Mouse (Mus musculus): ENCODE data around the gene Smap2. TPM values are rescaled to one million over a fixed set of nuclear protein-coding genes. Genes with fewer than 3 reads are reported as not detected.
A peak's percentile ranks its signal among the peaks of the same experiment; 100 is the strongest.

Smap2 gene
- polyA plus RNA-seq, 1 experiment from 2014 or later = 14.0 TPM

GRCm38 (mm10) chr4:121014594-121015267 lies 2.3 kb downstream of the Smap2 start:
- Histone ChIP-seq H3K27ac (ENCODE audit: low read length) (peak overlapping the region; percentile 91), H3K9me3 (replicated peaks; ENCODE audit: control insufficient read depth, low read length) (no peaks in the 10 kb centered on the region), H3K36me3 (ENCODE audit: control insufficient read depth, insufficient read depth) (no peaks in the 10 kb centered on the region), H3K27me3 (ENCODE audit: control insufficient read depth, insufficient read depth, low read depth, low read length) (no peaks in the 10 kb centered on the region), H3K4me1 (ENCODE audit: control insufficient read depth, low read depth, low read length) (peaks cover 47% of the 10 kb centered on the region), H3K9ac (ENCODE audit: low read depth, low read length) (peak overlapping the region; percentile 61), H3K4me3 (ENCODE audit: low read depth, low read length) (peak overlapping the region; percentile 99), H3K4me2 (ENCODE audit: low read depth, low read length) (peak overlapping the region; percentile 82)
- ATAC-seq (ENCODE audit: low read depth) = peak; percentile 32
- 7% methylated on average over 10 of the region's 10 CpGs for WGBS (ENCODE audit: insufficient replicate concordance)

GRCm38 (mm10) chr4:121010770-121011549 lies 6.1 kb downstream of the Smap2 start:
- H3K9ac ChIP-seq (ENCODE audit: low read depth, low read length) = no peak overlapping the region
- no peak for ATAC-seq (ENCODE audit: low read depth)
- H3K9me3 ChIP-seq (replicated peaks; ENCODE audit: control insufficient read depth, low read length) = no peaks in the 10 kb centered on the region
- 48% methylated on average over 11 of the region's 11 CpGs for WGBS (ENCODE audit: insufficient replicate concordance)
- no peak overlapping the region for H3K4me3 ChIP-seq (ENCODE audit: low read depth, low read length)
- H3K36me3 ChIP-seq (ENCODE audit: control insufficient read depth, insufficient read depth) = no peaks in the 10 kb centered on the region
- no peak overlapping the region for H3K4me2 ChIP-seq (ENCODE audit: low read depth, low read length)
- no peak overlapping the region for H3K27ac ChIP-seq (ENCODE audit: low read length)
- H3K4me1 ChIP-seq (ENCODE audit: control insufficient read depth, low read depth, low read length) = peaks cover 70% of the 10 kb centered on the region
- H3K27me3 ChIP-seq (ENCODE audit: control insufficient read depth, insufficient read depth, low read depth, low read length) = no peaks in the 10 kb centered on the region

- Histone ChIP-seq H3K4me1 (ENCODE audit: control insufficient read depth, low read depth, low read length) (peaks cover 69% of the 10 kb centered on the region), H3K4me3 (ENCODE audit: low read depth, low read length) (no peak overlapping the region), H3K27ac (ENCODE audit: low read length) (no peak overlapping the region), H3K27me3 (ENCODE audit: control insufficient read depth, insufficient read depth, low read depth, low read length) (no peaks in the 10 kb centered on the region), H3K4me2 (ENCODE audit: low read depth, low read length) (no peak overlapping the region), H3K9me3 (replicated peaks; ENCODE audit: control insufficient read depth, low read length) (no peaks in the 10 kb centered on the region), H3K36me3 (ENCODE audit: control insufficient read depth, insufficient read depth) (no peaks in the 10 kb centered on the region), H3K9ac (ENCODE audit: low read depth, low read length) (no peak overlapping the region)
- no peak for ATAC-seq (ENCODE audit: low read depth)
- WGBS (ENCODE audit: insufficient replicate concordance) = 53% methylated on average over 5 of the region's 5 CpGs
These were observed 7.9 kb downstream of the Smap2 start for GRCm38 (mm10) chr4:121009151-121009550.

- no peaks in the 10 kb centered on the region for H3K9me3 ChIP-seq (replicated peaks; ENCODE audit: control insufficient read depth, low read length)
- H3K4me2 ChIP-seq (ENCODE audit: low read depth, low read length) = no peak overlapping the region
- 44% methylated on average over 3 of the region's 3 CpGs for WGBS (ENCODE audit: insufficient replicate concordance)
- H3K36me3 ChIP-seq (ENCODE audit: control insufficient read depth, insufficient read depth) = no peaks in the 10 kb centered on the region
- no peak overlapping the region for H3K4me3 ChIP-seq (ENCODE audit: low read depth, low read length)
- H3K27ac ChIP-seq (ENCODE audit: low read length) = no peak overlapping the region
- ATAC-seq (ENCODE audit: low read depth) = no peak
- H3K27me3 ChIP-seq (ENCODE audit: control insufficient read depth, insufficient read depth, low read depth, low read length) = no peaks in the 10 kb centered on the region
- peaks cover 65% of the 10 kb centered on the region for H3K4me1 ChIP-seq (ENCODE audit: control insufficient read depth, low read depth, low read length)
- no peak overlapping the region for H3K9ac ChIP-seq (ENCODE audit: low read depth, low read length)
These were observed 8.8 kb downstream of the Smap2 start for GRCm38 (mm10) chr4:121008071-121008745.

- no peak overlapping the region for H3K27ac ChIP-seq (ENCODE audit: low read length)
- ATAC-seq (ENCODE audit: low read depth) = no peak
- no peak overlapping the region for H3K4me2 ChIP-seq (ENCODE audit: low read depth, low read length)
These were observed 10.0 kb downstream of the Smap2 start for GRCm38 (mm10) chr4:121007006-121007405.

GRCm38 (mm10) chr4:121004679-121005078 lies 12.4 kb downstream of the Smap2 start:
- Histone ChIP-seq H3K9me3 (replicated peaks; ENCODE audit: control insufficient read depth, low read length) (no peaks in the 10 kb centered on the region), H3K4me2 (ENCODE audit: low read depth, low read length) (no peak overlapping the region; the same call in 1 of the 2 replicates), H3K27ac (ENCODE audit: low read length) (peak overlapping the region; percentile 41), H3K36me3 (ENCODE audit: control insufficient read depth, insufficient read depth) (no peaks in the 10 kb centered on the region), H3K27me3 (ENCODE audit: control insufficient read depth, insufficient read depth, low read depth, low read length) (no peaks in the 10 kb centered on the region), H3K4me3 (ENCODE audit: low read depth, low read length) (no peak overlapping the region), H3K4me1 (ENCODE audit: control insufficient read depth, low read depth, low read length) (peaks cover 62% of the 10 kb centered on the region), H3K9ac (ENCODE audit: low read depth, low read length) (no peak overlapping the region)
- peak; percentile 20; the same call in 1 of the 2 replicates for ATAC-seq (ENCODE audit: low read depth)
- 16% methylated on average over 4 of the region's 4 CpGs for WGBS (ENCODE audit: insufficient replicate concordance)

More at GRCm38 (mm10) chr4:121007006-121007405, 10.0 kb downstream of the Smap2 start:
- H3K4me1 ChIP-seq (ENCODE audit: control insufficient read depth, low read depth, low read length) = peaks cover 65% of the 10 kb centered on the region
- H3K27me3 ChIP-seq (ENCODE audit: control insufficient read depth, insufficient read depth, low read depth, low read length) = no peaks in the 10 kb centered on the region
- H3K9me3 ChIP-seq (replicated peaks; ENCODE audit: control insufficient read depth, low read length) = no peaks in the 10 kb centered on the region
- no peaks in the 10 kb centered on the region for H3K36me3 ChIP-seq (ENCODE audit: control insufficient read depth, insufficient read depth)
- H3K4me3 ChIP-seq (ENCODE audit: low read depth, low read length) = no peak overlapping the region
- H3K9ac ChIP-seq (ENCODE audit: low read depth, low read length) = no peak overlapping the region

- peaks cover 53% of the 10 kb centered on the region for H3K4me1 ChIP-seq (ENCODE audit: control insufficient read depth, low read depth, low read length)
- H3K4me2 ChIP-seq (ENCODE audit: low read depth, low read length) = no peak overlapping the region
These were observed 13.4 kb downstream of the Smap2 start for GRCm38 (mm10) chr4:121003611-121004091.

GRCm38 (mm10) chr4:121002400-121003171 lies 14.5 kb downstream of the Smap2 start:
- WGBS (ENCODE audit: insufficient replicate concordance) = 39% methylated on average over 8 of the region's 8 CpGs
- H3K4me2 ChIP-seq (ENCODE audit: low read depth, low read length) = no peak overlapping the region
- H3K9me3 ChIP-seq (replicated peaks; ENCODE audit: control insufficient read depth, low read length) = no peaks in the 10 kb centered on the region
- H3K36me3 ChIP-seq (ENCODE audit: control insufficient read depth, insufficient read depth) = no peaks in the 10 kb centered on the region
- H3K27ac ChIP-seq (ENCODE audit: low read length) = no peak overlapping the region
- no peak overlapping the region for H3K9ac ChIP-seq (ENCODE audit: low read depth, low read length)
- H3K4me1 ChIP-seq (ENCODE audit: control insufficient read depth, low read depth, low read length) = peaks cover 54% of the 10 kb centered on the region
- no peak for ATAC-seq (ENCODE audit: low read depth)
- no peak overlapping the region for H3K4me3 ChIP-seq (ENCODE audit: low read depth, low read length)
- H3K27me3 ChIP-seq (ENCODE audit: control insufficient read depth, insufficient read depth, low read depth, low read length) = no peaks in the 10 kb centered on the region

More at GRCm38 (mm10) chr4:121003611-121004091, 13.4 kb downstream of the Smap2 start:
- WGBS (ENCODE audit: insufficient replicate concordance) = 36% methylated on average over 3 of the region's 3 CpGs
- H3K9ac ChIP-seq (ENCODE audit: low read depth, low read length) = no peak overlapping the region
- H3K9me3 ChIP-seq (replicated peaks; ENCODE audit: control insufficient read depth, low read length) = no peaks in the 10 kb centered on the region
- no peaks in the 10 kb centered on the region for H3K36me3 ChIP-seq (ENCODE audit: control insufficient read depth, insufficient read depth)
- no peak overlapping the region for H3K27ac ChIP-seq (ENCODE audit: low read length)
- no peak for ATAC-seq (ENCODE audit: low read depth)
- no peaks in the 10 kb centered on the region for H3K27me3 ChIP-seq (ENCODE audit: control insufficient read depth, insufficient read depth, low read depth, low read length)
- no peak overlapping the region for H3K4me3 ChIP-seq (ENCODE audit: low read depth, low read length)

All from liver, embryonic 16.5 days (tissue).